Mouse (Mus musculus) skeletal muscle tissue, adult 2 months (tissue): Measurements from ENCODE around the gene Nr0b1.

Source experiments
- DNase-seq: peaks from one replicate; pipeline ENCODE4 v3.0.0-alpha.2; 2012; ENCODE audit warnings: low read depth, low spot score

The Nr0b1 gene

DNA sequence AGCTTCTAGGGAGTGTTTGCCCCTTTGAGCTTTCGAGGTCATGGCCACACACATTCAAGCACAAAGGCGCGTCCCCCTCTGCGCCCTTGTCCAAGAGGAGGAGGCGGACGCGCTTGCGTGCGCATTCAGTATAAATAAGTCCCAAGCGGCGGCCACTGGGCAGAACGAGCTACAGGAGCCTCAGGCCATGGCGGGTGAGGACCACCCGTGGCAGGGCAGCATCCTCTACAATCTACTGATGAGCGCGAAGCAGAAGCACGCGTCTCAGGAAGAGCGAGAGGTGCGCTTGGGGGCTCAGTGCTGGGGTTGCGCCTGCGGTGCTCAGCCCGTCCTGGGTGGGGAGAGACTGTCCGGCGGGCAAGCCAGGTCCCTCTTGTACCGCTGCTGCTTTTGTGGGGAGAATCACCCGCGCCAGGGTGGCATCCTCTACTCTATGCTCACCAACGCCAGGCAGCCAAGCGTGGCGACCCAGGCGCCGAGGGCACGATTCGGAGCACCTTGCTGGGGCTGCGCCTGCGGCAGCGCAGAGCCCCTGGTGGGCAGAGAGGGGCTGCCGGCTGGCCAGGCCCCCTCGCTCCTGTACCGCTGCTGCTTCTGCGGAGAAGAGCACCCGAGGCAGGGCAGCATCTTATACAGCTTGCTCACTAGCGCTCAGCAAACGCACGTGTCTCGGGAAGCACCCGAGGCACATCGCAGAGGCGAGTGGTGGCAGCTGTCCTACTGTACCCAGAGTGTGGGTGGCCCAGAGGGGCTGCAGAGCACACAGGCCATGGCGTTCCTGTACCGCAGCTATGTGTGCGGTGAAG, at the start of gene Nr0b1:
Gene Nr0b1, plus strand, starts transcription at position 151 of the 806 bp plus-strand sequence.
- no peak for DNase-seq

DNA sequence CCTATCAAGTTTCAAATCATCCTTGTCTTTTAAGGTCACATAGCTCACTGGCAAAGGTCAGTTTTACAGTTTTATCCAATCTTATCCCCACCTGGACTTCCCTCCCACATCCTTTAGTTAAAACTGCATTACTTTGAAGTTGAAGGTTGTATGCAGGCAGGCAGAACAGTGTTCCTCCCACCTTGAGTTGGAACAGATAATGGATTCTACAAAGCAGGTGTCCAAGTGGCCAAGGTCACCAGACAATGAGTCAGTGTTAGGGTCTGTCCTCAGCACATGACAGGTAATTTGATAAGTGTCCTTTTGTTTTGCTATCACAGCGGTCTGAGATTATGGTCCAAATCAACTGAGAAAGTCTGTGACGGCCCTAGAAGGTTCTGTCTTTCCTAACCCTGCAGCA, 4.3 kb upstream of the Nr0b1 start:
- no peak for DNase-seq

DNA sequence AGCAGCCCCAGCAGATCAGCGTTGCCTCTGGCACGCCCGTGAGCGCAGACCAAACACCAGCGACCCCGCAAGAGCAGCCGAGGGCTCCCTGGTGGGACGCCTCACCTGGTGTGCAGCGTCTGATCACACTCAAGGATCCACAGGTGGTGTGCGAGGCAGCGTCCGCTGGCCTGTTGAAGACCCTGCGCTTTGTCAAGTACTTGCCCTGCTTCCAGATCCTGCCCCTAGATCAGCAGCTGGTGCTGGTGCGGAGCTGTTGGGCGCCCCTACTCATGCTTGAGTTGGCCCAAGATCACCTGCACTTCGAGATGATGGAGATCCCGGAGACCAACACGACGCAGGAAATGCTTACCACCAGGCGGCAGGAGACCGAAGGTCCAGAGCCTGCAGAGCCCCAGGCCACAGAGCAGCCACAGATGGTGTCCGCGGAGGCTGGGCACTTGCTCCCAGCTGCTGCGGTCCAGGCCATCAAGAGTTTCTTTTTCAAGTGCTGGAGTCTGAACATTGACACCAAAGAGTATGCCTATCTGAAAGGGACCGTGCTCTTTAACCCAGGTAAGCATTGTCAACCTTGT, 943 bp downstream of the Nr0b1 start:
- DNase-seq, result no peak

DNA sequence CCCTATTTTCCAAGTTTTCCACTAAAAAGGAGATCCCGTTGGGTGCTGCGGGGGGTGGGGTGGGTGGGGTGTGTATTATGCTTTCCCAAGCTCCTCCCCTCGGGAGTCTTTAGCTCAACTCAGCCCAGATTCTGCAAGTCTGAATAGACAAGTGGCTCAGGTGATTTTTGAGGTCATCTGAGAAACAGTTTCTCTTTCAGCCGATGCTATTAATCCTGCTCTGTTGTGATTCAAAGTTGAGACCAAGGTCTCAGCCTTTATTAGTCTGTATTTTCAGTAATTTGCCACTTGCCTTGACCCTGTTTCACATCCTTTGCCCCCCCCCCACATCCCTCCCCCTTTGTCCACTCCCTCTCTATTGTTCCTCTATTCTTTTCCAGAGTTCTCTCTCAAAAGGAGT, 1.8 kb downstream of the Nr0b1 start:
- no peak for DNase-seq

DNA sequence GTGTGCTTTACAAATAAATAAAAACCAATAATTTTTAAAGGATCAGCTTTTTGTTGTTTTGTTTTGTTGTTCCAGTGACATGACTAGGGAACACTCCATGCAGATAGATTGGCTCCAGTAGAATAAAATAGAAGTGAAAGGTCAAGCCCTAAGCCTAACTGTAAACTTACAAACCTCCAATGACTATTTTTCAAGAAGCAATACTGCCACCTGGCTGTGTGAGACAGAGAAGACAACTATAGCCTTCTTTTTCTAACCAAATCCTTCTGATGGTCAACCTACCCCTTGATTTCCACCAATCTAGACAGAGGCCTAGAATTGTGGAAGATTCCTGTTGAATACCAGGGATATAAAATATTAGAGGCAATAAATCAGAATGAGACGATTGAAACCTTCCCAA, 45.7 kb downstream of the Nr0b1 start:
- DNase-seq, result no peak
